Mouse (Mus musculus): ENCODE measurements at regions not wholly inside any gene's neighbourhood (a gene's known extent, or its start where the extent isn't known, plus 50 kb on each side); places are given as distances from the start of the nearest gene placed in this dataset.

- DNase-seq (ENCODE audit: extremely low spot score in 1 of 2, low spot score in 2 of 2): no peak
- intact Hi-C loops (cut with DNase I): no loop called here
Measured at GRCm38 (mm10) chr3:148107031-148107430, 883.3 kb downstream of the Adgrl2 start.

GRCm38 (mm10) chr3:148093930-148094329 lies 896.4 kb downstream of the Adgrl2 start:
- DNase-seq (ENCODE audit: extremely low spot score in 1 of 2, low spot score in 2 of 2): peak in 1 of 2 experiments; percentile 1

GRCm38 (mm10) chr3:148075841-148076240 lies 914.5 kb downstream of the Adgrl2 start:
- no peak for DNase-seq (ENCODE audit: extremely low spot score in 1 of 2, low spot score in 2 of 2)
- intact Hi-C loops (cut with DNase I): no loop called here

More at GRCm38 (mm10) chr3:148093930-148094329, 896.4 kb downstream of the Adgrl2 start:
- intact Hi-C loops (cut with DNase I): no loop called here

- DNase-seq (ENCODE audit: extremely low spot score in 1 of 2, low spot score in 2 of 2): no peak
- intact Hi-C loops (cut with DNase I): no loop called here
Measured at GRCm38 (mm10) chr3:148066701-148067100, 923.7 kb downstream of the Adgrl2 start.

- no peak for DNase-seq (ENCODE audit: extremely low spot score in 1 of 2, low spot score in 2 of 2)
- intact Hi-C loops (cut with DNase I): no loop called here
Measured at GRCm38 (mm10) chr3:148056074-148056473, 934.3 kb downstream of the Adgrl2 start.

- no peak for DNase-seq (ENCODE audit: extremely low spot score in 1 of 2, low spot score in 2 of 2)
- intact Hi-C loops (cut with DNase I): no loop called here
Measured at GRCm38 (mm10) chr3:148052516-148052915, 937.8 kb downstream of the Adgrl2 start.

GRCm38 (mm10) chr3:148048247-148048646 lies 942.1 kb downstream of the Adgrl2 start:
- DNase-seq (ENCODE audit: extremely low spot score in 1 of 2, low spot score in 2 of 2): no peak
- intact Hi-C loops (cut with DNase I): no loop called here

- intact Hi-C loops (cut with DNase I): no loop called here
- no peak for DNase-seq (ENCODE audit: extremely low spot score in 1 of 2, low spot score in 2 of 2)
Measured at GRCm38 (mm10) chr3:148032532-148032931, 957.8 kb downstream of the Adgrl2 start.

GRCm38 (mm10) chr3:148005831-148006230 lies 984.5 kb downstream of the Adgrl2 start:
- DNase-seq (ENCODE audit: extremely low spot score in 1 of 2, low spot score in 2 of 2): no peak
- intact Hi-C loops (cut with DNase I): no loop called here

- DNase-seq (ENCODE audit: extremely low spot score in 1 of 2, low spot score in 2 of 2): no peak
- intact Hi-C loops (cut with DNase I): no loop called here
Measured at GRCm38 (mm10) chr3:148004006-148004405, 986.3 kb downstream of the Adgrl2 start.

- intact Hi-C loops (cut with DNase I): no loop called here
- DNase-seq (ENCODE audit: extremely low spot score in 1 of 2, low spot score in 2 of 2): no peak
Measured at GRCm38 (mm10) chr3:147999330-147999953, 990.9 kb downstream of the Adgrl2 start.

GRCm38 (mm10) chr3:147991738-147992137 lies 998.6 kb downstream of the Adgrl2 start:
- intact Hi-C loops (cut with DNase I): no loop called here
- DNase-seq (ENCODE audit: extremely low spot score in 1 of 2, low spot score in 2 of 2): no peak

- intact Hi-C loops (cut with DNase I): no loop called here
- no peak for DNase-seq (ENCODE audit: extremely low spot score in 1 of 2, low spot score in 2 of 2)
Measured at GRCm38 (mm10) chr3:147990831-147991230, 999.5 kb downstream of the Adgrl2 start.

GRCm38 (mm10) chr3:147982831-147983230 lies 1007.5 kb downstream of the Adgrl2 start:
- no peak for DNase-seq (ENCODE audit: extremely low spot score in 1 of 2, low spot score in 2 of 2)
- intact Hi-C loops (cut with DNase I): no loop called here

GRCm38 (mm10) chr3:147981621-147982020 lies 1008.7 kb downstream of the Adgrl2 start:
- intact Hi-C loops (cut with DNase I): no loop called here
- no peak for DNase-seq (ENCODE audit: extremely low spot score in 1 of 2, low spot score in 2 of 2)

GRCm38 (mm10) chr3:147976579-147976978 lies 1013.8 kb downstream of the Adgrl2 start:
- intact Hi-C loops (cut with DNase I): no loop called here
- DNase-seq (ENCODE audit: extremely low spot score in 1 of 2, low spot score in 2 of 2): no peak

GRCm38 (mm10) chr3:147976069-147976468 lies 1014.3 kb downstream of the Adgrl2 start:
- intact Hi-C loops (cut with DNase I): no loop called here
- DNase-seq (ENCODE audit: extremely low spot score in 1 of 2, low spot score in 2 of 2): no peak

- no peak for DNase-seq (ENCODE audit: extremely low spot score in 1 of 2, low spot score in 2 of 2)
- intact Hi-C loops (cut with DNase I): no loop called here
Measured at GRCm38 (mm10) chr3:147975500-147975899, 1014.9 kb downstream of the Adgrl2 start.

- DNase-seq (ENCODE audit: extremely low spot score in 1 of 2, low spot score in 2 of 2): no peak
Measured at GRCm38 (mm10) chr3:147974515-147974914, 1015.8 kb downstream of the Adgrl2 start.

GRCm38 (mm10) chr3:147968271-147968670 lies 1022.1 kb downstream of the Adgrl2 start:
- intact Hi-C loops (cut with DNase I): no loop called here

More at GRCm38 (mm10) chr3:147974515-147974914, 1015.8 kb downstream of the Adgrl2 start:
- intact Hi-C loops (cut with DNase I): no loop called here

GRCm38 (mm10) chr3:147967866-147968265 lies 1022.5 kb downstream of the Adgrl2 start:
- DNase-seq (ENCODE audit: extremely low spot score in 1 of 2, low spot score in 2 of 2): no peak
- intact Hi-C loops (cut with DNase I): no loop called here

More at GRCm38 (mm10) chr3:147968271-147968670, 1022.1 kb downstream of the Adgrl2 start:
- DNase-seq (ENCODE audit: extremely low spot score in 1 of 2, low spot score in 2 of 2): no peak

Measured in left cerebral cortex, postnatal 10 days (tissue).